Mouse (Mus musculus): ENCODE measurements around the gene Mrps12.
A peak's percentile ranks its signal among the peaks of the same experiment; 100 is the strongest.
"Not testable (repeated sequence)": the region's sequence is repeated elsewhere in the genome, so short reads cannot be mapped to it uniquely, and the experiment has no call there.

Mrps12 gene

DNA sequence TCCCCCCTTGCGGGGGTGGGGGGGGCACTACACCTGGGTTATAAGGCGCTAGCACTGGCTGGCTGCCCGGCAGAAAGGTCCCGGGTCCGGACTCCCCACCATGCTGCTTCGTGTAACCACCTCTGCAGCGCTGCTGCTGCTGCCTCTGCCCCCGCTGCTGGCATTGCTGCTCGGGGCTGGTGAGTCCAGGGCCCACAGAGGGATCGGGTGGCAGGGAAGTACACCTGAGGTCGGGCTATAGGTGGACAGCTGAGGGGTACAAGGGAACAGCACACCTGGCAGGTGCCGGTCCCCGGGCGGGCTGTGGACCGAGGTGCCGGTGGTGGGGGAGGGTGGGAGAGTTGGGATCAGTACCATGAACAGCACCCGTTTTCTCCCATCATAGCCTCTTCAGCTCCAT is 14.5 kb upstream of the Mrps12 start, which contains the start of gene Ccer2:
TSS of gene Ccer2 (plus strand) at position 96 of the 400 bp plus-strand sequence.
- DNase-seq, result no peak

DNA sequence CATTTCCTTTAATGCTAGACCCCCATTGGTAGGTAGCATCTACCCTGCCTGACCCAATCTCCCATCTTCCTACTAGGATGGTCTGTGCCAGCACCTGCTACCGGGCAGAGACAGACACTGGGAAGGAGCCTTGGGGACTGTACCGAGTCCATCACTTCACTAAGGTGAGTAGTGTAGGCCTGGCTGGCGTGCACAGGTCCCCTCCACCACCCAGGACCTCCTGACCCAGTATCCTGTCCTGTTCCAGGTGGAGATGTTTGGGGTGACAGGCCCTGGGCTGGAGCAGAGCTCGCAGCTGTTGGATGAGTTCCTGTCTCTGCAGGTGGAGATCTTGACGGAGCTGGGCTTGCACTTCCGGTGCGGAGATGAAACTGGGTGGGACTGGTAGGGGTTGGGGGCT is 8.3 kb upstream of the Mrps12 start:
- DNase-seq, result no peak

DNA sequence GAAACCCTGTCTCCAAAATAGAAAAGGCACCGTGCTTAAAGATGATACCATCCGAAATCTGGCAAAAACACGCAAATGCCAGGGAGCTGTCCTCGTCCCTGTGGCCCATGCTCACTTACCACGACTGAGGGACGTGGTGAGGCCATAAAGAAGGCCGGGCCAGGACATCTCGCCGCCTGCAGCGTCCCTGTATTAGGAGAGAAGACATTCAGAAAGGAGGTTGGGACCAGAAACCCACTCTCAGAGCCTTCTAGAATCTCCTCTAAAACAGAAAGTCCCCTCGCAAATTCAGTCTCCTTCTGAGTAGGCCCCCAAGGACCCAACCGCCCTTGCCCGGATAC is 282 bp downstream of the Mrps12 start:
- DNase-seq, result no peak

DNA sequence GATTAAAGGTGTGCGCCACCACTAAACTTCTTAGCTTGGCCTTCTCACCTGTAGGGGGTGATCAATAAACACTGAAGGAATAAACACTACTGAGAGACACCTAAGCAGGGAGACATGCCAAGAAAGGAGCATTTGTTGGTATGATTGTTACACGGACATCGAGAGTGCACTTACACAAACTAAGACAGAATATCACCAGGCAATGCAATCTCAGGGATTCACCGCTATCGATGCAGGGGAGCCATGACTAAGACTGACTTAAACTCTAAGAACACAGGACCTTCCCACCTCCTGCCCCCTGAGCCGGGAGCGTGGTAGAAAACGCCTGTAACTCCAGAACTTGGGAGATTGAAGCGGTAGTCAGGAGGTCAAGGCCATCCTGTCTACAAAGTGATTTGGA is 671 bp downstream of the Mrps12 start:
- DNase-seq, result no peak

DNA sequence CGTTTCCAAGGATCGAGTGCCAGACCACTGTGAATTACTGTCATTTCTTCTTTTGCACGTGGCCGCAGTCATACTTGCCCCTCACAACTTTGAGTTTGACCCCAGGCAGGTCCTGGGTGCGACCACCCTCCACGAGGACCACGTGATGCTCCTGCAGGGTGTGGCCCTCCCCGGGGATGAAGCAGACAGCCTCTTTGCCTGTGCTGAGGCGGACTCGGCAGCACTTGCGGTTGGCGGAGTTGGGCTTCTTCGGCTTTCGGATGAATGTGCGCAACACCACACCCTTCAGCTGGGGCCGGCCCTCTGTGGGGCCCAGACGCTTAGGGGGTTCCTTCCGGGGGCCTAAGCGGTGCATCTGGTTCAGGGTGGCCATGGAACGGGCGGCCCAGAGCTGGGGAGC is 1.8 kb downstream of the Mrps12 start:
- DNase-seq, result no peak

DNA sequence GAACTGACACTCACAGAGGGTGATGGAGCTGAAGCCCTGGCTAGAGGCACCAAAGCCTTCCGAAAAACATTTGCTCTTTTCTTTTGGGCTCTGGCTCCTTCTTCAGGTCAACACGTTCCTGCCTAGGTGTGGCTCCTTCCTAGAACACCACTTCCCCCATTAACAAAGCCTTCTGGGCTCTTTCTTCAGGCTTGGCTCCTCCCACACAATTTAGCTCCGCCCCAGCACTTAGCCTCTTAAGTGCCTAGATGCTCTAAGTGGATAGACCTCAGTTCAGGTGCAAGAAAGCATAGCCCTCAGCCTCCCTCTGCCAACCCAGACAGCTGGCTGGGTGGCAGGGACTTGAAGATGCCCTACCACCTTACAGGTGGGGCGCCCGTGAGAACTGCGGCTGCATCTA is 5.9 kb downstream of the Mrps12 start:
- DNase-seq, result no peak

DNA sequence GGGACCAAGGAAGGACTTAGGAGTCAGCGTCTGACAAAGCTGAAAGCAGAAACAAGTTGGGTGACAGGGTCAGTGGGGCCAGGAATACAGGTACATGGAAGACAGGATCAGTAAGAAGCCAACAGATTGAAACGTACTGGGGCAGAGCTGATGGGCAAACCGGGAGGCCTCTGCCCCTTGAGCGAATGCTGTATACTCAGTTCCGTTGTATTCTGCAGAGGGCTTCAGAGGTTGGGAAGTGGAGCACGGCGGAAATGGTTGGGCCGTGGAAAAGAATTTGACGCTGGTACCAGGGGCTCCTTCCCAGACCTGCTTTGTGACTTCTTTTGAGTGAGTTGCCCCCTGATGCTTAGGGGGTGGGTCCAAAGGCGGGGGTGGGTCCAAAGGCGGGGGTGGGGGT is 8.4 kb downstream of the Mrps12 start:
- DNase-seq, result no peak

DNA sequence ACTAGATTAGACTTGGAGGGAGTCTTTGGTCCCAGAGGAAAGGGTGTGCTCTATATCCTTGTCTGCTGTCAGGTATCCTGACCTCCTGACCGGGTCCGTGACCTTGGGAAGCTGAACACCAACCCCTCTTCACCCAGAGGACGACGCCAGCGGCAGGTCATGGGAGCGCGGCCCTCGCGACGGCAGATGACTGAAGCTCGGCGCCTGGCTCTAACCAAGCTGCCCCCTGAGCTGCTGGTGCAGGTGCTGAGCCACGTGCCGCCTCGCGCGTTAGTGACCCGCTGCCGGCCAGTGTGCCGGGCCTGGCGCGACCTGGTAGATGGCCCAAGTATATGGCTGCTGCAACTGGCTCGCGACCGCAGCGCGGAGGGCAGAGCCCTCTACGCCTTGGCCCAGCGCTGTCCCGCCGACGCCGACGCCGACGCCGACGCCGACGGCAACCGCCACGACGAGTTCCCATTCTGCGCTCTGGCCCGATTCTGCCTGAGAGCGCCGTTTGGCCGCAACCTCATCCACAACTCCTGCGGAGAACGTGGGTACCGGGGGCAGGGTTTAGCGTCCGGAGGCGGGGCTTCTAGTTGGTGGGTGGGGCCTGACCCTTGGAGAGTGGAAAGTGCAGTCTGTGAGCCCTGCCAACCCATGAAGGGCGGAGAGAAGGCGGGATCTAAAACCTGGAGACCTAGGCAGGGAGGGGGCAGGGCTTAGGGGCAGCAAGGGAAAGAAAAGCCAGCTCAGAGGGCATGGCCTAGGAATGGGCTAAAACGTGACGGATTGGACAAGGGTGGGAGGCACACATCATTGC is 9.1 kb downstream of the Mrps12 start:
- DNase-seq, result peak; percentile 76

DNA sequence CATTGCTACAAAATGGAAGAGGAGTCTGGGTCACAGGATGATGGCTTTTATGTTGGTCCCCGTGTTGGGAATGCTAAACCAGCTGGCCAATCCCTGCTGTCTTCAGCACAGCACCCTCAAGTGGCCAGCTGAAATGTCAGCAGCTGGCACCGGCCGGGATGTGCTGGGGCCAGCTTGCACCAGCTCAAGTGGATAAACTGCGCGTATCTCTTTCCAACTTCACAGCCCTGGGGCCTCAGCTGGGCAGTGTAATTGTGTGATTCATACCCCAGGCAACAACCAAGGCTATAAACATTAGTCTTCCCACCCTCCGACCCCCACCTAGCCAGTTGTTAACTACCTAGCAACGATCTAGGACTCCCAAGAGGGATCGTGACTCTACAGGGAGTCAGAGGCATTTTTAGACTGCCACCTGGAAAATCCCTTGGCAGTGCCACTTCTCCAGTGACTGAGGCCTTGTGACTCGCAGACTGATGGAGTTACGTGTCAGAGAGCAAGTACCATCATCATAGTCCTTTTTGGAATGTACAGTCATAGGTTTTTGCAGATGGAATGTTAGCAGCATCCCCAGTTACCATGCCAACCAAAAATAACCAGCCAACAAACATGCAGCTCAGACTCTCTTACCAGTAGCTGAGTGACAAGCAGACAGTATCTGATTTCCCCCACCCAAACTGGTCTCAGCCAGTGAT is 13.8 kb downstream of the Mrps12 start:
- peak; percentile 24 for DNase-seq

DNA sequence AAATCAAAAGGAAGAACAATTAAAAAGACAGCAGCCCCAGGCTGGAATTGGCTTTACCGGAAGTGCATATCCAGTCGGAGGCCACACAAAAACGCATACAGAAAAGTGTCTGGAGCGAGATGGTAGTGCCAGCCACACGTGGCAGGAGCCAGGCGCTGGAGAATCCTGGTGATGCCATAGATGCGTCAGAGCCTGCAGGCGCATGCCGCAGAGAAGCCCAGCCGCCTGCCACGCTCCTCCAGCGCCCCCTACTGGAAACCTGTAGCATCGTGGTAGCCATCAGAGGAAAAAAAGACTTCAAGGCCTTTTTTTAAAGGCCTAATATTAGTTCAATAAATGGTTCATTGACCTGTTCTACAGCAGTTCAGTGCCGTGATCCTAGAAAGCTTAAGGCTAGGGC is 15.0 kb downstream of the Mrps12 start:
- DNase-seq, result peak; percentile 82

DNA sequence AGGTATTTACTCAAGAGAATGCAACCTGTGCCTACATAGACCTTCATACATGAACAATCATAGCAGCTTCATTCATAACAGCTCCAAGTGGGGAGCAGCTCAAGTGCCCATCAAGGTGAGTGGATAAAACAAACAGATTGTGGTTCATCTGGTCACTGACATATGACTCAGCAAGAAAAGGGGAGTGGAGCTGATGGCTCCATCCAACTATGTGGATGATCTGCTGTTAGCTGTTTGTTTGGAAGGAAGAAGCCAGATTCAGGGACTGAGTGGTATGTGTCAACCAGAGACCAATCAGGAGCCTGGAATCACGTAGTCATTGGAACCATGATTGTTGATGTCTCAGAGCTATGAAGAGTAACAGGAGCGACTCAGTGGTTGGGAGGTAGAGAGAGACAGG is 17.0 kb downstream of the Mrps12 start:
- DNase-seq, result no peak

DNA sequence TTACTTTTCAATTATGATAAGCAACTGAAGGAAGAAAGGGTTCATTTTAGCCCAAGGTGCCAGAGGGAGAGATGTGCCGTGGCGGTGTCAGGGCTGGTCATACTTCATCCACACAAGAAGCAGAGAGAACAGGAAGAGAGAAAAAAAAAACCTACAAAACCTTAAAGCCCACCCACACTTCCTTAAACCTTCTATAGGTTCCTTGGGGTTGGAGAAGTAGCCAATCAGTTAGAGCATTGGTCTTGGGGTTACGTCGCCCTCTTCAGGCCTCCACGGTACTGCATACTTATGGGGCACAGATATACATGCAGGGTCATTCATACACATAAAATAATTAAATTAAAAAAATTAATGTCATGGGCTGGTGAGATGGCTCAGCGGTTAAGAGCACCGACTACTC is 19.5 kb downstream of the Mrps12 start:
- no peak for DNase-seq

DNA sequence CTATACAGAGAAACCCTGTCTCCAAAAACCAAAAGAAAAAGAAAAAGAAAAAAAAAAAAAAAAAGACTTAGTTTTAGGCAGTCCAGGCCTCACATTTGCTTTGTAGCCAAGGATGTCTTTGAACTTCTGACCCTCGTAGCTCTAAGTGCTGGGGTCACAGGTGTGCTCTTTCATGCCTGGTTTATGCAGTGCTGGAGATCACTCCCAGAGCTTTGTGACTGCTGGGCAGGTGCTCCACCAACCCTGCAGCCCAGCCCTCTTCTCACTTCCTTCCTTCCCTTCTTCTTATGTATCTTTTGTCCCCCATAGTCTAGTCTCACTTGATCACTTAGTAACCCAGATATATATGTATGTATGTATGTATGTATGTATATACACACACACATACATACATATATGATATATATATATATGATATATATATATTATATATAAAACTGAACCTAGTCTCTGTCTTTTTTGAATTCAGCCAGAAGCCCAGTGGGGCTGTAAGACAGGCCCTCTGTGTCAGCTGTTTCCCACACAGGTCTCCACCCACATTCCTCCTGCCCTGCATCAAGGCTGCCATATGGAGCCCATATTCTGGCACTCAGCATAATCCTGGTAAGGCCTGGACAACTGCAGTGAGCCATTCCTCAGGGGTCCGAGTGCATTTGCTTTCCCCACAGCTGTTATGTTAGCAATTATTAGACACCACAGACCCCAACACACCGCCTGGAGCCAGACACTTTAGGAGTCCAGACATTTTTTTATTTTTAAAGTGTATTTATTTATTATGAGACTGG is 20.7 kb downstream of the Mrps12 start:
- DNase-seq, result no peak

DNA sequence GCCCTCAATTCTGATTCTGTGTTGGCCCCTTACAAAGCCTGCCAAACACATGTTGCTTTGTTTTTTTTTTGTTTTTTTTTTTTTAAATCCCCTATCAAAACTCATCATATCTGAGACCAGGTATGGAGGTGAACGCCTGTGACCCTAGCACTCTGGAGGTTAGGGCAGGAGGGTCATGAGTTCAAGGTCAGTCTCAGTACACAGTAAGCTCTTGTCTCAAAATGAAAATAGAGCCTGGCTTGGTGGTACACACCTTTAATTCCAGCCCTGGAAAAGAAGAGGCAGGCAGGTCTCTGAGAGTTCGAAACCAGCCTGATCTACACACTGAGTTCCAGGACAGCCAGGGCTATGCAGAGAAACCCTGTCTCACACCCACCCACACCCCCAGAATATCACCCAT is 22.0 kb downstream of the Mrps12 start:
- no peak for DNase-seq

DNA sequence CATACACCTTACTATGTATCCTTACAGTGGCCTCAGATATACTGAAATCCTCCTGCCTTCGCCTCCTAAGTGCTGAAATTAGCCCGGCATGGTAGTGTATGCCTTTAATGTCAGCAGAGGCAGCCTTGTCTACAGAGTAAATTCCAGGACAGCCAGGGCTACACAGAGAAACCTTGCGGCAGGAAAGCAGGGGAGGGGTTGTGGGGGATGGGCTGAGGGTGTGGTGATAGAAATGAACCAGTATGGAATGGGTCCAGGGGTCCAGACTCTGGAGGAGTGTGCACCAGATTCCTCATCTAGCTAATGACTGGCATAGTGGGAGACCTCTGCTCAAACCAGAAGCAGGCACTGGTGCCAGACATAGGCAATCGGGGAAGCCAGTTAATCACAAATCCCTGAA is 22.5 kb downstream of the Mrps12 start:
- no peak for DNase-seq

DNA sequence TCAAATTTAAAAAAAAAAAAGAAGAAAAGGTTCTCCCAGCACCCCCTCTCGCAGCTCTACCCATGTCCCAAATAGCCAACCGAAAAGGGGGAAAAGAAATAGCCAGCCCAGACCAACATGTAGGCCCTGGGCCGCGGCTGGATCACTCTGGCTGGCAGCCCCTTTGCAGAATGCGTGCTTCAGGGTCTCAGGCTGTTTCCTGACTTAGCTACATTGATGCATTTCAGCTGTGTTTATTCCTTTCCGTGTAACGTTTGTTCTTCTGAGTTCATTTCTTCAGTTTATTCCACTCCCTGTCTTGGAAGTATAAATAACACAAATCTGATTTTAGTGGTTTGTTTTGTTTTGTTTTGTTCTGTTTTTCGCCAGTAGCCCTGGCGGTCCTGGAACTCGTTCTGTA is 23.9 kb downstream of the Mrps12 start:
- DNase-seq, result no peak

DNA sequence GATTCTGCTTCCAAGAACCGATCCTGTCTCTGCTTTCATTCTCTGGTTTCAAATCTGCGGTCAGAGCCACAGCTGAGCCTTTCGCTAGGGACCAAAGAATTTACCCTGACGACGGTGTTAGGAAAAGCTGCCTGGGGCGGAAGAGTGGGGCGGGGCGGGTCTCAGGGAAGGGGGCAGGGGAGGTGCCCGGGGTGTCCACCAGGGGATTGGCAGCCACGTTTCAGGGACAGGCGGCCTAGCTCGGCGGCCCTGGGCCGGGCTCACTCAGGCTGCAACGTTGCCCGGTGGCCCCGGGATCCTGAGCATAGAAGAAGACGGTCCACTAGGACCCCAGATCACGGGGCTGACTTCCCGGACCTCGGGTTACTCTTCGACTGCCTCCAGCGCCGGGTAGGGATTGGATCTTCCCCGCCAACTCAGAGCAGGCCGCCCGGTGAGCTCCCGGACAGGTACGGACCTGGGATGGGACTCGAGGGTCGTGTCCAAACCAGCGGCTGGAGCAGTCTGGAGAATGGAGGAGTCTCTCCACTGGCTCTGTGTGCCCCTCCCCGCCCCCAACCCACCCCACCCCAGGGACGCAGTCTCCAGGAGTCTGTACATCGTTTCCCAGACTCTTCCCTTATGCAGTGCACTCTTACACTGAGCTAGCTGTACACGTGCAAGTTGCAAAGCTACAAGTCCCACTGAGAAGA is 24.9 kb downstream of the Mrps12 start, which contains the start of gene Fbxo17:
TSS of gene Fbxo17 (plus strand) at position 215 of the 692 bp plus-strand sequence.
- DNase-seq, result no peak

DNA sequence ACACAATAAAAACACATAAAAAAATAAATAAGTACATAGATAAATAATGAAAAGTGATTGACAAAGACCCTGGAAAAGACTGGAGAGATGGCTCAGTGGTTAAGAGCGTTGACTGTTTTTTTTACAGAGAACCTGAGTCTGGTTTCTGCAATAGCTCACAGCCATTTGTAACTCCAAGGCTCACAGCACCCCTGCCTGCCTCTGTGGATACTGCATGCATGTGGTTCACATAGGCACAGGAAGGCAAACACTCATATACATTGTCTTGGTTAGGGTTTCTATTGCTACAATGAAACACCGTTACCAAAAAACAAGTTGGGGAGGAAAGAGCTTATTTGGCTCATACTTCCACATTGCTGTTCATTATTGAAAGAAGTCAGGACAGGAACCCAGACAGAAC is 26.0 kb downstream of the Mrps12 start:
- DNase-seq, result no peak

DNA sequence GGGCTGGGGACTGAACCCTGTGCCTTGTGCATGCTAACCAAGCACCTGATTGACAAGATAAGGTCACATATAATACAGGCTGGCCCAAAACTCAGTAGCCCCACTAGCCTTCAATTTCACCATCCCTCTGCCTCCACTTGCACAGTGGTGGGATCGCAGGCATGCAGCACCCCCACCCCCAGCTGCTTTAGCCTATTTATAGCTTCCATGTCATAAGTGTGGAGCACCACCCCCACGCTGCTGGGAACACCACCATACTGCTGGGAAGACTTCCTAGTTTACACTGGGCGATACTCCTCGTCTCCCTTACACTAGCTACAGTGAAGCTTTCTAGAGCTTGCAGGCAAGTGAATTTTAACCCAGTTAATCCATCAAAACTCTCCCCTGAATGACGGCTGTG is 27.0 kb downstream of the Mrps12 start:
- DNase-seq, result no peak

DNA sequence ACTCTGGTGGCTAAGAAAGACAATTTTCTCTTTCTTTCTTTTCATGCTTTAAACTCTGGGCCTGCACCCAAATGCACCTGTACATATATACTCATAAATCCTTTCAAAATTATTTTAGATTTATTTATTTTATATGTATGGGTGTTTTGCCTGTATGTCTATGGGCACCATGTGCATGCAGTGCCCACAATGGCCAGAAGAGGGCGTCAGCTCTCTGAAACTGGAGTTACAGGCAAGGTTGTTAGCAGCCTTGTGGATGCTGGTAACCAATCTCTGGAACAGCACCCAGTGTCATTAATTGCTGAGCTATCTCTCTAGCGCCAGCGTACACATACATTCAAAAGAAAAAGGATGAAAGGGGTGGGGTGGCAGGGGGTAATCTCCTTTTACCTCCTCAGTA is 30.7 kb downstream of the Mrps12 start:
- no peak for DNase-seq

DNA sequence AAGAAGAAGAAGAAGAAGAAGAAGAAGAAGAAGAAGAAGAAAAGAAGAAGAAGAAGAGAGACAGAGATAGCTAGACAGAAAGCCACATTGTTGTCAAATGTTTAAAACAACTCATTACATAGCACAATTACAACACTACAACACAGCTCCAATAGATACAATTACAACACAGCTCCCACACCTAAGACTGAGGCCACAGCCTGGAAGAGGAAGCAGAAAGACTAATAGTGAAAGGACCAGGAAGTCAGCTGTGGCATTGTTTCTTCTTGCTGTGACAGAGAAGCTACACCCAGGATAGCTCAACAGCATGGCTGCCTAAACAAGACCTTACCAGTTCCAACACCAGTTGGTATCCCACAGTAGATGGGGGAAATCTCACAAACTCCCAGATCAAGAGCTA is 32.2 kb downstream of the Mrps12 start:
- DNase-seq, result no peak

DNA sequence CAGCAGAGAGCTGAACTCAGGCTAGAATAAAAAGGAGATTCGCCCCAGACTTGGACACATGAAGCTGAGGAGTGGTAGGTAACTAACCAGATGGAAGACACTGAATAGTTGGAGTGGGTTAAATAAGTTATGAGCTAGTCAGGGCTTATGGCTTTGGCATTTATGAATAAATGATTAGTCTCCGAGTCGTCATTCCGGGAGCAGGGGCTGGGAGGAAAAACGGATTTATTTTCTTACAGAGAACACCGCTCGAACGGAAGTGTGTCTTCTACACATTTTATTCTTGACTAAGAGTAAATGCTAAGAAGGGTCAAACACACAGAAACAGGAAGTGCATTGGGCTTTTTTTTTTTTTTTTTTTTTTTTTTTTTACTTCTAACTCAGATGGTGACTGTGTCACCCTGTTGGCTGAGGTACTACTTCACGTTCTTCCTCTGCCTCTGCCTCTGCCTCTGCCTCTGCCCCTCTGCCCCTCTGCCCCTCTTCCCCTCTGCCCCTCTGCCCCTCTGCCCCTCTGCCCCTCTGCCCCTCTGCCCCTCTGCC is 38.9 kb downstream of the Mrps12 start:
- DNase-seq, result no peak

DNA sequence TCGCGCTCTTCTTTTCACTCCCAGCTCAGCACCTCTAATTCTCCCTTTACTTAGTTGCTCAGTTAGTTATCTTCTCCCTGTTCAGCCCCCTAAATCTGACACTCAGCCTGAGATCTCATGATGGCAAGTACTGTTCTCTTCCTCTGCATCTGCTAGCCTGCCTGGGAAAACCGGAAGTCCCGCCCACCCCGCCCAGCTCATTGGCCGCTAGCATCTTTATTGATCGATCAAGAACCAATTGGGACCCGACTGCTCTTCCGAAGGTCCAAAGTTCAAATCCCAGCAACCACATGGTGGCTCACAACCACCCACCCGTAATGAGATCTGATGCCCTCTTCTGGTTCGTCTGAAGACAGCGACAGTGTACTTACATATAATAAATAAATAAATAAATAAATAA is 40.3 kb downstream of the Mrps12 start:
- not testable (repeated sequence) for DNase-seq
